Mouse (Mus musculus): Measurements from ENCODE around the gene Dip2a. TPM values are rescaled to one million over a fixed set of nuclear protein-coding genes. Genes with fewer than 3 reads are reported as not detected.

Dip2a gene
- polyA plus RNA-seq, 1 experiment from 2014 or later = 19.2 TPM

DNA sequence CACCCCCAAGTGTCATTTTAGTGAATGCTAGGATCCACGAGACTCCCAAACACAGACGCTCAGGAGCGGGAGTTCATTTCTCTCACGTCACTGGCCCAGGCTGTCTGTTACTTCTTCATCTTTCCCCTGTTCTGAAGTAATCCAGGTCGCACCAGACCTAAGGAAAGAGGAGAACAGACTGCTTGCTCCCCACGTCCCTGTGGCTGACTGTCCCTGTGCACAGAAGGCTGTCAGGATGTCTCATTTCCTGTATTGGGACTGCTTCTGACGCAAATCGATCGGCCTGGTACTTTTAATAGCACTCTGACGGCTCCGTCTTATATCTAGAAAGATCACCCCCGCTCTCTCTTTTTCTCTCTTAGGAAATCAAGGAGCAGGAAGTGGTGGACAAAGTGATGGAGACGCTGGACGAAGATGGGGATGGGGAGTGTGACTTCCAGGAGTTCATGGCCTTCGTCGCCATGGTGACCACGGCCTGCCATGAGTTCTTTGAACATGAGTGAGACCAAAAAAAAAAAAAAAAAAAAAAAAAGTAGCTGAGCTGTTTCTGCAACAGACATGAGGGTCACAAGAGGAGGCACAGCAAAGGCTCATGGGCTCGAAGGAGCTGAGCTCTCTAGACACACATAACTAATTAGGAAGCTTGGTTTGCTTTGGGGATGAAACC, 85.4 kb downstream of the Dip2a start:
- ATAC-seq = no peak
- Histone ChIP-seq H3K36me3 (ENCODE audit: control insufficient read depth, insufficient read depth, low read length) (peaks cover 7% of the 10 kb centered on the region; the same call in 1 of the 2 replicates), H3K27ac (ENCODE audit: low read length) (no peak overlapping the region), H3K4me2 (ENCODE audit: low read length) (no peak overlapping the region), H3K4me1 (ENCODE audit: control insufficient read depth, insufficient read depth, low read length) (peaks cover 2% of the 10 kb centered on the region; the same call in 1 of the 2 replicates), H3K9me3 (replicated peaks; ENCODE audit: control insufficient read depth, low read length, poor library complexity, severe bottlenecking) (no peaks in the 10 kb centered on the region), H3K27me3 (ENCODE audit: control insufficient read depth, insufficient read depth, low read depth, low read length) (no peaks in the 10 kb centered on the region), H3K4me3 (ENCODE audit: low read depth, low read length) (no peak overlapping the region), H3K9ac (ENCODE audit: low read depth, low read length) (no peak overlapping the region)
- WGBS = 71% methylated on average over 18 of the region's 18 CpGs

DNA sequence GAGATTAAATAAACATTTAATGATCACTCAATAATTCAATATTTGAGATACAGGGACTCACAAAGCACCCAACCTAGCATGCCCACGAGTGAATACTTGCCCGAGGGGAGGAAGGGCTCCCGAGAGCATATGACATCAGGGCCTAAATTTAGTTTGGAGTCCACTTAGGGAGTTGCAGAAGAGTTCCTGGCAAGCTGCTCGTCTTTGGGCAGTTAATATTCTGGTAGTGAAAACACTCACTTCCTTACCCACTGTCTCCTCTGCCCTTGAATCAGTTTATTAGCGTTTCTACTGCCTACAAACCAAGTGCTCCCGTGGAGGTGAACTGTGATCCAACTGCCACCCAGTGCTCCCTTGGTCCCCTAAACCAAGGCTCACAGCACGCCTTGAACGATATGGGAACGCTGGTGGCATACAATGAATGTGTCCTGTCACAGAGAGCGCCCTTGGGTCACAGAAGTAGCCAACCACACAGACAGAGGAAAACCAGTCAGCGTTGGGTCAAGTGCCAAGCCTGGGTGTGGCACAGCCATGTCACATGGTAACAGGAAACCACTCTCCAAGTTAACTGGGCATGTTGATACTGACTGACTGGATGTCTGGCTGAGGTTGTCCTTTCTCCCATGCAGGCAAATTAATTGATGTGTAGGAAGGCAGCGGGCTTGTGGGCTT, 87.2 kb downstream of the Dip2a start:
- Histone ChIP-seq H3K4me3 (ENCODE audit: low read depth, low read length) (no peak overlapping the region), H3K36me3 (ENCODE audit: control insufficient read depth, insufficient read depth, low read length) (0 out of 2 replicates have a peak, but pooled peaks cover 2% of the 10 kb centered on the region), H3K27me3 (ENCODE audit: control insufficient read depth, insufficient read depth, low read depth, low read length) (no peaks in the 10 kb centered on the region), H3K4me2 (ENCODE audit: low read length) (no peak overlapping the region), H3K4me1 (ENCODE audit: control insufficient read depth, insufficient read depth, low read length) (peaks cover 2% of the 10 kb centered on the region; the same call in 1 of the 2 replicates), H3K9ac (ENCODE audit: low read depth, low read length) (no peak overlapping the region), H3K9me3 (replicated peaks; ENCODE audit: control insufficient read depth, low read length, poor library complexity, severe bottlenecking) (no peaks in the 10 kb centered on the region), H3K27ac (ENCODE audit: low read length) (no peak overlapping the region)
- WGBS = 89% methylated on average over 12 of the region's 12 CpGs
- ATAC-seq = no peak

DNA sequence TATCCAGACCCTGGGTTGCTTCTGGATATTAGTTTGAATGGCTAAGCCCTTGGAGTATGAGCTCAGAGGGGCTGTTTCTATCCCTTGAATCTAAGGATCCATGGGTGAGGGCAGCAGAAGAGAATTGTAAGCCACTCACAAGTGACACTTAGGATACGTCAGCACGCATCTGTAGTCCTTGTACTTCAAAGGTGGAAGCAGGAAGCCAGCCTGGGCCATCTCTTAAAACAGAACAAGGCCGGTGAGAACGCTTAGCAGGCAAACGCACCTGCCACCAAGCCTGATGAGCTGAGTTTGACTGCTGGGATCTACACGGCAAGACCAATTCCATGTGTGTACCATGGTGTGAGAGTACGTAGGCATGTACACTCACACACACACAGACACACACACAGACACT, 87.9 kb downstream of the Dip2a start:
- Histone ChIP-seq H3K27me3 (ENCODE audit: control insufficient read depth, insufficient read depth, low read depth, low read length) (no peaks in the 10 kb centered on the region), H3K4me1 (ENCODE audit: control insufficient read depth, insufficient read depth, low read length) (peaks cover 2% of the 10 kb centered on the region; the same call in 1 of the 2 replicates), H3K27ac (ENCODE audit: low read length) (no peak overlapping the region), H3K9me3 (replicated peaks; ENCODE audit: control insufficient read depth, low read length, poor library complexity, severe bottlenecking) (no peaks in the 10 kb centered on the region), H3K36me3 (ENCODE audit: control insufficient read depth, insufficient read depth, low read length) (0 out of 2 replicates have a peak, but pooled peaks cover 2% of the 10 kb centered on the region), H3K4me2 (ENCODE audit: low read length) (no peak overlapping the region), H3K4me3 (ENCODE audit: low read depth, low read length) (no peak overlapping the region), H3K9ac (ENCODE audit: low read depth, low read length) (no peak overlapping the region)
- ATAC-seq = no peak
- WGBS = 95% methylated on average over 7 of the region's 7 CpGs

DNA sequence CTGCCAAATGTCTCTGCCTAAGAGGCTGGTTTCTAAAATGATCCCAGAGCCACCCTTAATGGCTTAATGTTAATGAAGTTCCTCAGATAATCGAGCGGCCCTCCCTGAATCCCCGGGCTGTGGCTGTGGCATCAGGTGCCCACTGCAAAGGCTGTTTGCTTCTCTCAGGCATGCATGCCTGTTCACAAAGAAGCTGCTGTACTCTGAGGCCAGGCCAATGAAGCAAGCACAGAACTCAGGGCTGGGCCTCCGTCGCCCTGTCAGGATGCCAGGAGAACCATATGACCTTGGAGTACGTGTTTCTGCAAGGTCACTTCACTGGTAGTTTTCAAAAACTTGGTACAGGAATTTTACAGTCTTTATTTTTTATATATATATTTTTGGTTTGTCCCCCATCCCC, 89.5 kb downstream of the Dip2a start:
- H3K9ac ChIP-seq (ENCODE audit: low read depth, low read length) = no peak overlapping the region
- H3K27ac ChIP-seq (ENCODE audit: low read length) = no peak overlapping the region
- H3K4me1 ChIP-seq (ENCODE audit: control insufficient read depth, insufficient read depth, low read length) = no peaks in the 10 kb centered on the region; the same call in 1 of the 2 replicates
- WGBS = 64% methylated on average over 6 of the region's 6 CpGs
- no peak for ATAC-seq
- no peak overlapping the region for H3K4me2 ChIP-seq (ENCODE audit: low read length)
- H3K27me3 ChIP-seq (ENCODE audit: control insufficient read depth, insufficient read depth, low read depth, low read length) = no peaks in the 10 kb centered on the region
- no peak overlapping the region for H3K4me3 ChIP-seq (ENCODE audit: low read depth, low read length)
- 0 out of 2 replicates have a peak, but pooled peaks cover 2% of the 10 kb centered on the region for H3K36me3 ChIP-seq (ENCODE audit: control insufficient read depth, insufficient read depth, low read length)
- no peaks in the 10 kb centered on the region for H3K9me3 ChIP-seq (replicated peaks; ENCODE audit: control insufficient read depth, low read length, poor library complexity, severe bottlenecking)

DNA sequence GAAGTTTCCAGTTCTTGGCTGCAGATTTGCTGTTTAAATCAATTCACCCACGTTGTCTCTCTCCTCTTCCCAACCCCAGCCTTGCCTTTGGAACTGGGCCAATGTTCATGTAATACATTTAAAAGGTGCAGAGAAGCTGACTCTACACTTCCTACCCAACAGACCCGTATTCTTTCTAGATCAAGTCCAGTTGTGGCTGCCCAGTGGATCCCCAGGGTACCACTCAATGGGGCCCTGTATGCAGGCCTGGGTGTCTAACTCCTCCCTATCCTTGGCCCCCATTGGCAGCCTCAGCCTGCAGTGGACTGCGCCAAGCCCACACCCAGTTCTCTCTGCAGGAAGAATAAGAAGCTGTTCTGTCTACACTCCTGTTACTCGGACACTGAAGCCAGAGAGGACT, 91.6 kb downstream of the Dip2a start, which contains the start of gene S100b:
TSS of gene S100b (plus strand) at position 318 of the 400 bp plus-strand sequence.
- no peak within 1 kb of the TSS for H3K27ac ChIP-seq (ENCODE audit: low read length)
- no peak within 1 kb of the TSS for H3K4me2 ChIP-seq (ENCODE audit: low read length)
- H3K4me3 ChIP-seq (ENCODE audit: low read depth, low read length) = no peak within 1 kb of the TSS
- H3K9ac ChIP-seq (ENCODE audit: low read depth, low read length) = no peak within 1 kb of the TSS
- H3K36me3 ChIP-seq (ENCODE audit: control insufficient read depth, insufficient read depth, low read length) = 0 out of 2 replicates have a peak, but pooled peaks cover 2% of the 10 kb centered on the region
- 0 out of 2 replicates have a peak, but pooled peaks have one; percentile 58 for ATAC-seq
- H3K27me3 ChIP-seq (ENCODE audit: control insufficient read depth, insufficient read depth, low read depth, low read length) = no peaks in the 10 kb centered on the region
- WGBS = 59% methylated on average over 4 of the region's 4 CpGs
- no peaks in the 10 kb centered on the region for H3K4me1 ChIP-seq (ENCODE audit: control insufficient read depth, insufficient read depth, low read length)
- H3K9me3 ChIP-seq (replicated peaks; ENCODE audit: control insufficient read depth, low read length, poor library complexity, severe bottlenecking) = no peaks in the 10 kb centered on the region

DNA sequence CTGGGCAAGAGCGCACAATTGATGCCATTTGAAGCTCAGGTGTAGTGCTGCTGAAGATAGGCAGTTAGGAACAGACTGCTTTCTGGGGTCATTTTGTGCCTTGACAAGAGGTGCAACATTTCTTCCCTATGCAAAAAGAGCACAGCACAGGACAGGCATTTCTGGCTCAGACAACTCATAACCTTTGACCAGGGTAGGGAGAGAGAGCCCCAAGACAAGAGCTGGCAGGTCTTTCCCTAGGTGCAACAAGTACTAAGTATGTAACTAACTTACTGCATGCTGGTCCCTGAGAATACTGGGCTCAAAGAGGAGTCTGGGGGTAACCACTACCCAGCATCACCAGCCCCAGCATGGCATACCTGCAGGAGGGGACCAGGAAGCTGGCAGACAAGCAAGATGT, 92.0 kb downstream of the Dip2a start:
- Histone ChIP-seq H3K4me1 (ENCODE audit: control insufficient read depth, insufficient read depth, low read length) (no peaks in the 10 kb centered on the region), H3K27me3 (ENCODE audit: control insufficient read depth, insufficient read depth, low read depth, low read length) (no peaks in the 10 kb centered on the region), H3K27ac (ENCODE audit: low read length) (no peak overlapping the region), H3K4me2 (ENCODE audit: low read length) (no peak overlapping the region), H3K9me3 (replicated peaks; ENCODE audit: control insufficient read depth, low read length, poor library complexity, severe bottlenecking) (no peaks in the 10 kb centered on the region), H3K4me3 (ENCODE audit: low read depth, low read length) (no peak overlapping the region), H3K9ac (ENCODE audit: low read depth, low read length) (no peak overlapping the region), H3K36me3 (ENCODE audit: control insufficient read depth, insufficient read depth, low read length) (0 out of 2 replicates have a peak, but pooled peaks cover 2% of the 10 kb centered on the region)
- 98% methylated on average over 1 of the region's 1 CpGs for WGBS
- ATAC-seq = no peak

DNA sequence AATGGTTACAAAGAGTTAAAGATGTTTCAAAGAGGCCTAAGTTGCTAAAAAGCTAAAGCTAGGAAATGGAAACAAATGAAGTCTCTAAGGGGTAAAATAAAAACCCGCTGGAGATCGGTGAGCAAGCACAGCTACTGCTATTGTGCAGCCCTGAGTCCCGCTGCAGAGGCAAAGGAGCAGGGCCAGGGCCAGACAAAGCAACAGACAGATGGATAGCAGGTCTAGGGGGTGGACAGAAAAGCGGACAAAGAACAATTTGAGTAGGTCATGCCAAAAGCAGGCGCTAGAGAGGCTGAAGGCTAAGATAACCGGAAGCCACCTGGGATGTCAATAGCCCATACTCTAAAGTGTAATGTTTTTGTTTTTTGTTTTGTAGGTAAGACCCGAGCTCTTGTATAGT, 94.2 kb downstream of the Dip2a start:
- no peaks in the 10 kb centered on the region for H3K4me1 ChIP-seq (ENCODE audit: control insufficient read depth, insufficient read depth, low read length)
- H3K36me3 ChIP-seq (ENCODE audit: control insufficient read depth, insufficient read depth, low read length) = no peaks in the 10 kb centered on the region
- no peak for ATAC-seq
- H3K9ac ChIP-seq (ENCODE audit: low read depth, low read length) = no peak overlapping the region
- H3K4me2 ChIP-seq (ENCODE audit: low read length) = no peak overlapping the region
- no peak overlapping the region for H3K4me3 ChIP-seq (ENCODE audit: low read depth, low read length)
- no peaks in the 10 kb centered on the region for H3K27me3 ChIP-seq (ENCODE audit: control insufficient read depth, insufficient read depth, low read depth, low read length)
- 67% methylated on average over 7 of the region's 7 CpGs for WGBS
- no peaks in the 10 kb centered on the region for H3K9me3 ChIP-seq (replicated peaks; ENCODE audit: control insufficient read depth, low read length, poor library complexity, severe bottlenecking)
- H3K27ac ChIP-seq (ENCODE audit: low read length) = no peak overlapping the region

DNA sequence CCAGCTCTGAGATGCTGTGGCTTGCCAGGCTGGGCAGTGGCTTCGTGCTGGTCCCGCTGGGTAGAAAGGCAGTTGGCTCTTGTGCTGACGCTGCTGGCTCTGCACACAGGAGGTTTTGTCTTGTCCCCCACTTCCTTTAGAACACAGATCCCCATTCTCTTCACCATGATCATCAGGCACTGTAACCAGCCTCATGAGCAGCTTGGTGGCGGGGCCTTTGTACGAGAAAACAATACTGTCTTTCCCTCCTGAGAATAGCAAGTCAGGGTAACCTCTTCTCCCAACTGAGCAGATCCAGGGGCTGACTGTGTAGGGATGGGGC, 96.5 kb downstream of the Dip2a start:
- Histone ChIP-seq H3K4me2 (ENCODE audit: low read length) (no peak overlapping the region), H3K9ac (ENCODE audit: low read depth, low read length) (no peak overlapping the region), H3K4me3 (ENCODE audit: low read depth, low read length) (no peak overlapping the region), H3K27ac (ENCODE audit: low read length) (no peak overlapping the region), H3K27me3 (ENCODE audit: control insufficient read depth, insufficient read depth, low read depth, low read length) (no peaks in the 10 kb centered on the region), H3K4me1 (ENCODE audit: control insufficient read depth, insufficient read depth, low read length) (no peaks in the 10 kb centered on the region), H3K9me3 (replicated peaks; ENCODE audit: control insufficient read depth, low read length, poor library complexity, severe bottlenecking) (no peaks in the 10 kb centered on the region), H3K36me3 (ENCODE audit: control insufficient read depth, insufficient read depth, low read length) (no peaks in the 10 kb centered on the region)
- ATAC-seq = no peak
- WGBS = 67% methylated on average over 5 of the region's 5 CpGs

DNA sequence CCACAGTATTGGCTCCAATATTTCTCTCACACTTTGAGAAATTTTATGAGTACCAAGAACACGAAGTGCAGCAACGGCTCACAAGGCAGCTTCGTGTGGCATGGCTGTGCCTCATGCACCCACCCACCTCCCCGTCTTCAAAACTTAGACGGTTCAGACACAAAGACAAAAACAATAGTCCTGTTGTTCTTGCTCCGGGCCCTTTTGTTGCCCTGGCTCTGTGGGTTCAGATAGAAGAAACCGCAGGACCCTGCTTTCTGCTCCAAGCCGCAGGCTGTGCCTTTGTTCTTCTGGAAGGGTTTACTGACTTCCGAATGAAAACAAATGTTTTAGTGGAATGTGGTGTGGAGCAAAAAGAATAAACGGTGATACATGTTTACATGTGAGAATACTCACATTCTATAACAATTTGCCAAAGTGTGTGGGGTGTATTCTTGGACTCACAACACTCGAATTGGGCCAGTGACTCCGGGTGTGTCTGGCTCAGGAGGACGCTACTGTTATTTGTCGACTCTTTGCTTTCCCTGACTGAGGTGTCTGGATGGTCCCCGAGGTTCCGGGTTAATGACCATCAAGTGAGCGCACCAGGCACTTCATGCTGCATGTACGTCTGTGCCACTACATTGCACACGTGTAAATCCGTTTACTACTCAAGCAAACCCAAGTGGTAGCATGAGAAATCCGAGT, 97.0 kb downstream of the Dip2a start:
- no peak for ATAC-seq
- no peaks in the 10 kb centered on the region for H3K4me1 ChIP-seq (ENCODE audit: control insufficient read depth, insufficient read depth, low read length)
- H3K9me3 ChIP-seq (replicated peaks; ENCODE audit: control insufficient read depth, low read length, poor library complexity, severe bottlenecking) = no peaks in the 10 kb centered on the region
- 30% methylated on average over 21 of the region's 21 CpGs for WGBS
- H3K27me3 ChIP-seq (ENCODE audit: control insufficient read depth, insufficient read depth, low read depth, low read length) = no peaks in the 10 kb centered on the region
- no peak overlapping the region for H3K9ac ChIP-seq (ENCODE audit: low read depth, low read length)
- H3K36me3 ChIP-seq (ENCODE audit: control insufficient read depth, insufficient read depth, low read length) = no peaks in the 10 kb centered on the region
- no peak overlapping the region for H3K4me2 ChIP-seq (ENCODE audit: low read length)
- H3K27ac ChIP-seq (ENCODE audit: low read length) = no peak overlapping the region
- no peak overlapping the region for H3K4me3 ChIP-seq (ENCODE audit: low read depth, low read length)
